Mouse (Mus musculus) gastrocnemius, postnatal 14 days (tissue): ENCODE measurements around the gene Sel1l3. TPM values are rescaled to one million over a fixed set of nuclear protein-coding genes. Genes with fewer than 3 reads are reported as not detected.

Source experiments
- DNase-seq: peaks from one replicate; pipeline ENCODE4 v3.0.0; 2021; ENCODE audit warnings: mixed read lengths
- intact Hi-C: fragments of 180-260 bp; cut with DNase I; formaldehyde crosslinking; loops from one replicate; pipeline ENCODE4 v1.15.1; 2025; ENCODE audit warnings: low total_unique reads
- total RNA-seq, 2 experiments: library from RNA; stranded (reverse); gene quantifications; 2 replicates each; pipeline ENCODE4 v1.2.3; 2021

The Sel1l3 gene
- total RNA-seq, 2 experiments from 2014 or later: 65.3 to 75.4 TPM

- intact Hi-C loops: no loop called here
- DNase-seq: no peak
These were observed 11.7 kb upstream of the Sel1l3 start for GRCm38 (mm10) chr5:53225434-53225833.

GRCm38 (mm10) chr5:53214801-53215200 lies 1.1 kb upstream of the Sel1l3 start:
- DNase-seq: no peak
- intact Hi-C loops: no loop called here

GRCm38 (mm10) chr5:53214362-53214761 lies 635 bp upstream of the Sel1l3 start:
- intact Hi-C loops: no loop called here
- peak; percentile 46 for DNase-seq

GRCm38 (mm10) chr5:53212782-53213710 lies 681 bp downstream of the Sel1l3 start:
- peak; percentile 68 for DNase-seq
- intact Hi-C loops: no loop called here

- DNase-seq: no peak
- intact Hi-C loops: no loop called here
These were observed 1.5 kb downstream of the Sel1l3 start for GRCm38 (mm10) chr5:53212087-53212781.

GRCm38 (mm10) chr5:53211241-53211640 lies 2.5 kb downstream of the Sel1l3 start:
- intact Hi-C loops: no loop called here
- no peak for DNase-seq

GRCm38 (mm10) chr5:53210481-53210880 lies 3.2 kb downstream of the Sel1l3 start:
- intact Hi-C loops: no loop called here
- DNase-seq: no peak

- DNase-seq: no peak
- intact Hi-C loops: no loop called here
These were observed 4.0 kb downstream of the Sel1l3 start for GRCm38 (mm10) chr5:53209773-53210172.

- intact Hi-C loops: no loop called here
- DNase-seq: no peak
These were observed 5.0 kb downstream of the Sel1l3 start for GRCm38 (mm10) chr5:53208731-53209130.

GRCm38 (mm10) chr5:53206575-53206974 lies 7.2 kb downstream of the Sel1l3 start:
- intact Hi-C loops: no loop called here
- no peak for DNase-seq

GRCm38 (mm10) chr5:53202748-53203147 lies 11.0 kb downstream of the Sel1l3 start:
- DNase-seq: peak; percentile 40
- intact Hi-C loops: no loop called here

GRCm38 (mm10) chr5:53200825-53201224 lies 12.9 kb downstream of the Sel1l3 start:
- intact Hi-C loops: no loop called here
- DNase-seq: no peak

GRCm38 (mm10) chr5:53198408-53198807 lies 15.3 kb downstream of the Sel1l3 start:
- intact Hi-C loops: no loop called here

GRCm38 (mm10) chr5:53196387-53197088 lies 17.2 kb downstream of the Sel1l3 start:
- DNase-seq: no peak
- intact Hi-C loops: no loop called here

More at GRCm38 (mm10) chr5:53198408-53198807, 15.3 kb downstream of the Sel1l3 start:
- no peak for DNase-seq

GRCm38 (mm10) chr5:53194841-53195240 lies 18.9 kb downstream of the Sel1l3 start:
- intact Hi-C loops: no loop called here
- no peak for DNase-seq

GRCm38 (mm10) chr5:53194421-53194820 lies 19.3 kb downstream of the Sel1l3 start:
- intact Hi-C loops: no loop called here
- no peak for DNase-seq

GRCm38 (mm10) chr5:53193092-53194030 lies 20.4 kb downstream of the Sel1l3 start:
- no peak for DNase-seq
- intact Hi-C loops: no loop called here

GRCm38 (mm10) chr5:53188608-53189007 lies 25.1 kb downstream of the Sel1l3 start:
- intact Hi-C loops: no loop called here
- DNase-seq: no peak

- DNase-seq: no peak
- intact Hi-C loops: no loop called here
These were observed 26.5 kb downstream of the Sel1l3 start for GRCm38 (mm10) chr5:53187245-53187644.
